Mouse (Mus musculus): ENCODE measurements around the gene Tmem240.
"Not testable (repeated sequence)": the region's sequence is repeated elsewhere in the genome, so short reads cannot be mapped to it uniquely, and the experiment has no call there.

The Tmem240 gene

DNA sequence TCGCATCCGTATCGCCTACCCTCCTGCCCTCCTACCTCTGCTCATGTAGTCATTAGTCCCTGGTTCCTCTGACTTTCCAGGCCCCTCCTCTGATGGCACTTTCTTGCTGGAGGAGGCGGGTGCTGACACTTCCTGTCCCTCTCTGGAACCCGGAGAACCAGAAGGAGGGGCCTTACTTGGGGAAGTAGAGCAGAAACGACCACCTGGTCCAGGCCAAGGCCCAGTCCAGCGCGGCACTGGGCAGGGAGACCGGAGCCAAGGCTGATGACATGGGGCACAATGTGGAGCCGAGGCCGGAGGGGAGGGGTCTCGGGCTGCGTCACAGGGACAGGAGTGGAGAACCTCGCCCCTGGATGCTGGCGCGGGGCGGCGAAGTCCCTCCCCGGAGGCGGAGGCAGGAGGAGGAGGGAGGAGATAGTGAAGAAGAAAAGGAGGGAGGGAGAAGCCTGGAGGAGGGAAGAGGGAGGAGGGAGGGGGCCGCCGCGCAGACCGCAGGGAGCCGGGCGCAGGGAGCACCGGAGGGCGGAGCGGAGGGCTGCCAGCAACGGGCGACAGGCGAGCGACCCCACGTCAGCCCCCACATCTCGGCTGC, at the start of gene Tmem240:
TSS of gene Tmem240 (plus strand) at position 451 of the 592 bp plus-strand sequence.
- DNase-seq (ENCODE audit: extremely low read depth, insufficient read length, low spot score): peak; percentile 95

DNA sequence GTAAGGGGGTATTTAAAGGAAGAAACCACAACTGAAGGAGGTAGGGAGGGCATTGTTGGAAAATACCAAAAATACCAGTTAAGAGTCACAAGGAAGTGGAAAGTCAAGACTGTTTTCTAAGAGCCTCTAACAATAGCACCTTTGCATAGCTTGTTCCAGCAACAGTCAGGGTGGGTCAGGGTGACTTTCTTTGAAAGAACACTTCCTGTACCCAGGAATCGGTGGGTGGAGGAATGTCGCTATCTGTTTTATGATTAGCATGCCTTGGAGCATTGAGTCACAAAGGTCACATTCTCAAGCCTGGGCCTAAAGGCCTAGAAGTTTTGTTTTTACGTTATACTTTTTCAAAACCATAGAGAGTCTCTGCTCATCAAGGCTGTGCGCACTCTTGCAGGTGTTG, 46.8 kb upstream of the Tmem240 start:
- not testable (repeated sequence) for DNase-seq (ENCODE audit: extremely low read depth, insufficient read length, low spot score)

DNA sequence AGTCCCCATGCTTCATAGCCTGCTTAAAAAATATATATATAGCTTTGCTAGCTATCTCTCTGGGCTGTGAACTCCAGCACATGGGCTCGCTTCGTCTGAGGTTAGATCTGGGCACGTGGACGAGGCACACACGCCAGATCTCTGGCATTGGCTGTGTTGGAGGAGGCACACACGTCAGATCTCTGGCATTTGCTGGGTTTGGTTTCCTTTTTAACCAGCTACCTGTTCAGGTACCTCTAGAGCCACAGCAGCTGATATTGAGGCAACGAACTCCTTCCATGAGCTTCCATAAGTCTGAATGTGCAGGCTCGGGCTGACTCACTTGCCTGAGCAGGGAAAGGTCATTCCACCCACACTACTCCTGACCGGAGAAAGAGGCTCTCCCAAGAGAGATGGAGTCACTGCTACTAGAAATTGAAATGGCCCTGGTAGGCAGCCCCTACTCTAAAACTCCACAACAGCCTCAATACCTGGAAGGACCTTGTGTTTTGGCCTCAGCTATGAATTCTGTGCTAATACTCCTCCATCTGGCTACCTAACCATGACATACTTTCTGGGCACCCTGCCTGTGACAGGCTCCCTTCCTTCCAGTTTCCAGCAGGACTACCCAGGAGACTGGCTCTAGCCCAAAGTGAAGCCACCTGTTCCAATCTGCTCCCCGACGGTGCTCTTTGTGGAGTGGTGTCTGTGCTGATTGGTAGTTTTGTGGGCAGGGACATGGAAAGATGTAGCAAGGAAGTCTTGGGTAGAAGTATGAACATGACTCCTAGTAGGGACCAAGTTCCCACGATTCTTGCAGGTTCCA, 43.8 kb upstream of the Tmem240 start:
- DNase-seq (ENCODE audit: extremely low read depth, insufficient read length, low spot score): no peak

DNA sequence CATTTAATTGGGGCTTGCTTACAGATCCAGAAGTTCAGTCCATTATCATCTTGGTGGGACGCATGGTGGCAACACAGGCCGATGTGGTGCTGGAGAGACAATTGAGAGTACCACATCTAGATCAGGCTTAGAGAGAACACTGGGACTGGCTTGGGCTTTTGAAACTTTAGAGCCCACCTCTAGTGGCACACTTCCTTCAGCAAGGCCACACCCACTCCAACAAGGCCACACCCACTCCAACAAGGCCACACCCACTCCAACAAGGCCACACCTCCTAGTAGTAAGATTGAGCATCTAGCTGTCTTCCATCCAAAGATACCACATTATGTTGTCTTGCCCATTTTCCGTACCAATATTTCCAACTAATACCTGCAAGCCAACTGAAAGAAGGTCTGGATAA, 42.2 kb upstream of the Tmem240 start:
- DNase-seq (ENCODE audit: extremely low read depth, insufficient read length, low spot score): no peak

DNA sequence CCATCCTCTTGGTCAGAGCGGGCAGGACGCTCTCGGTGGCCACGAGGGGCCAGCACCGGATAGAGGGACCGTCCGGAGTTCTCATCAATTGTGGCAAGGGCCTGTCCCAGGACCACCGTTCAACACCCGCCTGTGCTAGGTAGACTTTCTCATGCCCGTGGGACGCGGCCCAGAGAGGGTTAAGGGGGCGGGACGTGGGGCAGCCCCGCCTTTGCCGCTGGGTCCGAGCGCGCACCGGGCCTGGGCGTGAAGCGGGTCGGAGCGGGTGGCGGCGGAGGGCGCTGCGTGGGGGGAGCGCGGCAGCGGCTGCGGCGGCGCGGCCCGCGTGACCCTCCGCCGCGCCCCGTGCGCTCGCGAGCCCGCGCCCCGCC, 40.5 kb upstream of the Tmem240 start, which contains the start of gene Fndc10:
TSS of gene Fndc10 (plus strand) at position 232 of the 371 bp plus-strand sequence.
- no peak for DNase-seq (ENCODE audit: extremely low read depth, insufficient read length, low spot score)

DNA sequence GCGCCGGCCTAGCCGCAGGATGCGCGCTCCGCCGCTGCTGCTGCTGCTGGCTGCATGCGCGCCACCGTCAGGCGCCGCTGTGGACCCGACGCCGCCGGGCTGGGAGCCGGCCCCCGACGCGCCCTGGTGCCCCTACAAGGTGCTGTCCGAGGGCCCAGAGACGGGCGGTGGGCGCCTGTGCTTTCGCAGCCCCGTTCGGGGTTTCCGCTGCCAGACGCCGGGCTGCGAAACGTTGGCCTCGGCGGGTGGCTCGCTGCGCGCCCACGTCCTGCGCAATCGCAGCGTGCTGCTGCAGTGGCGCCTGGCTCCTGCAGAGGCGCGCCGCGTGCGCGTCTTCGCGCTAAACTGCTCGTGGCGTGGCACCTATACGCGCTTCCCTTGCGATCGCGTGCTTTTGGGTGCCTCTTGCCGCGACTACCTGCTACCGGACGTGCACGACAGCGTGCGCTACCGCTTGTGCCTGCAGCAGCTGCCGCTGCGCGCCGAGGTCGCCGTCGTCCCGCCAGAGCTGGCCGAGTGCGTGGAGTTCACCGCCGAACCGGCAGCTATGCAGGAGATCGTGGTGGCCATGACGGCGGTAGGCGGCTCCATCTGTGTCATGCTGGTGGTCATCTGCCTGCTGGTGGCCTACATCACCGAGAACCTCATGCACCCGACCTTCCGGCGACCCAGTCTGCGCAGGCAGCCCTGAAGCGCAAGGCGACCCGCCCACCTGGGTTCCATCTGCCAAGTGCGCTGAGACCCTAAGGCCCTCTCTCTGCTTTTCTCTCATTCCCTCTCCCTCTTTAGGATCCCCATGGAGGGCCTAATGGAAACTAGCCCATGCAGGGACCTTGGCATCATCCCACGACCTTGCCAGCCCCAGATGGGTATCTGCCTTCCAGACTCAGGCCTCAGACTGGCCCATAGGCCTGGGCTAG, 39.9 kb upstream of the Tmem240 start:
- DNase-seq (ENCODE audit: extremely low read depth, insufficient read length, low spot score): no peak

DNA sequence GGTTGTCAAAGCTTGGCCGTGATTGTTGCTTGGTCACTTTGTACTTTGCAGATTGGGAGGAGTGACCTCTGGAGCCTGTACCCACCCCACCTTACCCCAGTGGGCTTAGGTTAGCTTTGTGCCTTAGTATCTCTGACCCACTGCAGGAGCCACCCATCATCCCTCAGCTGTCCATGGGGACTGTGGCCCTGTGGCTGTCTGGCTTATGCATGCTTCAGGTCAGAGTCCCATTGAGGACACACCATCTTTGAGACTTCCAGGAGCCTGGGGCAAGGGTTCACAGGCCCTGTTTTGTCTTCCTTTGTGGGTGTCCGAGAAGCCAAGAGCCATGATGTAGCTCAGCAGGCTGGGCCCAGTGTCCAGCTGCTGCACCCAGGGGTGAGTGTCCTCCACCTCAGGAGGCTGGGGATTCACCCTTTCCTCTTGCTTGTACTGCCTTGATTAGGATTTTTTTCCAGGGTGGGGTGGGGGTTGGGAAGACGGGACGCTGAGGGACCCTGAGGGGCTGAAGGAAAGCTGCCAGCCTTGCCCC, 39.0 kb upstream of the Tmem240 start:
- DNase-seq (ENCODE audit: extremely low read depth, insufficient read length, low spot score): no peak

DNA sequence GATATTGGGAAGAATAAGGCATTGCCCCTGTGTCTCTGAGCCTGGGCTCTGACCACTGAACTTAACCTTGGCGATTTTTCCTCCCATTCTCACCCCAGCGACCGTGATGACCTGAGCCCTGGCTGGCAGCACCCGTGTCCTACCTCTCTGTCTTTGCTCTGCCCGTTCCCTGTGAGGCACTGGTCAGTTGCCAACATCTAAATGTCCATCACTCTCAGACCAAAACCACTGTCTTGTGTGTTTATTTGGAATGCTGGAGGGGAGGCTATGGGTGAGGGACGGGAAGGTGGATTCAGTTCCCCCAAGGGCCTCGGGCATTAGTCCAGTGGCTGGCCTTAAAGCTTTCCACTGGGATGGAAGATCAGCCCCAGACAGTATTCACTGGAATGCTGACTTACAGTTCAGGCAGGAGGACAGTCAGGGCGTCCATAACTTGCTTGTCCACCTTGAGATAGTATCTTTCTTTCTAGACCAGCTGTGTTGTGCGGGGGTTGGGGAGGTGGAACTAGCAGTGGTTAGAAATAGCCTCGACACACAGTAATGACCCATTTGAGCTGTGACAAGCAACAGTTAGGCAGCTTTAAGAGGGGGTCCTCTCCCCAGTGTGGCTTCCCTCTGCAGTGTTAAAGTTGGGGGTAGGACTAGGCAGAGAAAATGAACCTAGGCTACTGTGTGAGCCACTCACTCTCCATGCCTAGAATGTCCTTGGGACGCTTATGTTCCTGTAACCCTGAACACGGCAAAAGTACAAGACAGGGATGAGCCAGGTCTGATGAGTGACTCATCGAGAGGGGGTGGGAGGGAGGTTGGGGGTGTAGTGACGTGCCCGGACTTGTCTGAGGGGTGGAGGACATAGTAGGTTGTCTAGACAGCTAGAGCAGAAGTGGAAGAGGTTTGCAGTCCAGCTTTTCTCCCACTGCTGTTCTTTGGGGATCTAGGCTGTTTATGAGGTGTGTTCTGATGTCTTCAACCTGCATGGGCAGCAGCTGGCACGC, 38.0 kb upstream of the Tmem240 start:
- DNase-seq (ENCODE audit: extremely low read depth, insufficient read length, low spot score): no peak

DNA sequence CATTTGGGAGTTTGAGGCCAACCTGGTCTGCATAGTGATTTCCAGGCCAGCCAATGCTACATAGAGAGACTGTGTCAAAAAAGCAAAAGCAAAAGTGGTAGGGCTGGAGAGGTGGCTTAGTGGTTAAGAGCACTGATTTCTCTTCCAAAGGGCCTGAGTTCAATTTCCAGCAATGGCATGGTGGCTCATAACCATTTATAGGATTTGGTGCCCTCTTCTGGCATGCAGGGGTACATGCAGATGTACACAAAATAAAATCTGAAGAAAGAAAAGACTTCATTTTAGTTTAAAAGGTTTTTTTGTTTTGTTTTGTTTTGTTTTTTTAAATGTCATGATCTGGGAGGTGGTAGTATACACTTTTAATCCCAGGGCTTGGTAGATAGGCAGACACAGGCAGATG, 34.2 kb upstream of the Tmem240 start:
- no peak for DNase-seq (ENCODE audit: extremely low read depth, insufficient read length, low spot score)

DNA sequence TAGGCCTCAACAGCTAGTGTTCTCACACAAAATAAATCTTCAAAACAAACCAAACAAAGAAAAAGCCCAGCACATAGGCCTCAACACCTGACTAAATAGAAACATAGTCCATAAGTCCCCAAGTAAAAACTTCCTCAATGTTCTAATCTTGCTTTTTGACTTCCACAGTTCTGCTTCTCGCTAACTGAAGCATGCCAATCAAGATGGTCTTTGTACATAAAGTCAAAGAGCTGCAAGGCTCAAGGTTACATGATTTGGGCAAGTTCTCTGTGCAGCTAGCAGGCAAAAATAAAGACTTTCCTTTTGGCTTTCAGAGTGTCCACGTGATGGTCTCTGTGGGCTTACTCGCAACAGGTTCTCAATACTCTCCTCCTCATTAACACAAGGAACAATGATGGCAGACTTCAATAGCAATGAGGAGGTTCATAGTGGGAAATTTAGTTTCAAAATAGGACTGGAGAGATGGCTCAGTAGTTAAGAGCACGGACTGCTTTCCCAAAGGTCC, 31.1 kb upstream of the Tmem240 start:
- no peak for DNase-seq (ENCODE audit: extremely low read depth, insufficient read length, low spot score)

DNA sequence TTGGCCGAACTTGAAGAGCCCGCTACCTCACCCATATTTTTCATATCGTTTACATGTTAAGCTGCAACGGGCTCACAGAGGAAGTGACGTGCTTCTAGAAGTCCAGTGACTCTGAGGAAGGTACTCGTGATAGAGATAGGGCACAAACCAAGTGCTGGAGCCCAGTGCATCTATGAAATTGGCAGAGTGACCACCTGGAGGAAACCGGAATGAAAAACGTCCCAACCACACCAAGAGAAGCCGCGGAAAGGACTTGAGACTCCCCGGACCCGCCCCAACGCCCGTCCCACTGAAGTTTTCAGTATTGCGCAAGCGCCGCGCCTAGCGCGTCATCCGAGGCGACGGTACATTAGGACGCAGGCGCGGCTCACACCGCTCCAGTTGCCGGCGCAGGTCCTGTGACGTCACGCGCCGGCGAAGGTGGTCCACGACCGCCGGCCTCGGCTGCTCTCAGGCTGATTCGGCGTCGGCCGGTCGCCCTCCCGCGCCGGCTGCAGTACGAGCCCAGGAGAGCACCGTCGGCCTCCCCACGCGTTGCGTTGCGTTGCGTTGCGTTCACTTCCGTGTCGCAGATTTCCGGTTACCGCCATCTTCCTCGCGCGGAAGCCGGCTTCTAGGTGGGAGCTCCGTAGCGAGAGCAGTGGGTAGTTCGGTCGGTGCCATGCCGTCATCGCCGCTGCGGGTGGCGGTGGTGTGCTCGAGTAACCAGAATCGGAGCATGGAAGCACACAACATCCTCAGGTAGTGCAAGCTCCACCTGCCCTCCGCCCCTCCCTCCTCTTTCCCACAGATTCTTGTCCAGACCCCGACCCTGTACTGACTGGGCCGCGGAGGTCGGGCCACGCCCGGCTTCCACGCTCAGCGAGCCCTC, 29.6 kb upstream of the Tmem240 start, which contains the start of gene Ssu72:
TSS of gene Ssu72 (plus strand) at position 80 of the 871 bp plus-strand sequence.
- DNase-seq (ENCODE audit: extremely low read depth, insufficient read length, low spot score): peak; percentile 92

DNA sequence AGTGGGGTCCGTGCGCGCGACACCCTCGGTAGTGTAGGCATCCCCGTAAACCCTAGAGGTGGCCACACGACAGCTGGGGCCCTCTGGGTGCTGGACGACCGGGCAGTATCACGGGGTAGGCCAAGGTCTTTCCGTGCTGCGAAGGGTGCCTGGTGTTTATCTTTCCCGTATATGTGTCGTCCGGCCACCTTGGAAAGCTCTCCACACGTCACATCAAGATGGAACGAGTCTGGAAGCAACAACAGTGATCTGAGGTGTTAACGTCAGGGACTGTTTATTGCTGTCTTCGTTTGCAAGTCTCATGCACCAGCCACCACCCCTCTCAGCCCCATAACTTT, 29.0 kb upstream of the Tmem240 start:
- no peak for DNase-seq (ENCODE audit: extremely low read depth, insufficient read length, low spot score)

DNA sequence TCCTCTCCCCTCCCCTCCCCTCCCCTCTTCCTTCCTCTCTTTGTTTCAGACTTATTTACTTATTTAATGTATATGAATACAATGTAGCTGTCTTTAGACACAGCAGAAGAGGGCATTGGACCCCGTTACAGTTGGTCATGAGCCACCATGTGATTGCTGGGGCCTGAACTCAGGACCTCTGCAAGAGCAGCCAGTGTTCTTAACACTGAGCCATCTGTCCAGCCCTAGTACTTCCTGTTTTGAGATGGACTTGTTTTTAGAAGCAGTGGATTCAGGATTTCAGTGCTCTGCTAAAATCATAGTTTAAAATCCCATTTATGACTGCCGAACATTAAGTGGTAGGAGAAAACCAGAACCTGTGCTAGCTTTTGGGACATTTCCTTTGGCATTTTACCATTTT, 26.0 kb upstream of the Tmem240 start:
- no peak for DNase-seq (ENCODE audit: extremely low read depth, insufficient read length, low spot score)

DNA sequence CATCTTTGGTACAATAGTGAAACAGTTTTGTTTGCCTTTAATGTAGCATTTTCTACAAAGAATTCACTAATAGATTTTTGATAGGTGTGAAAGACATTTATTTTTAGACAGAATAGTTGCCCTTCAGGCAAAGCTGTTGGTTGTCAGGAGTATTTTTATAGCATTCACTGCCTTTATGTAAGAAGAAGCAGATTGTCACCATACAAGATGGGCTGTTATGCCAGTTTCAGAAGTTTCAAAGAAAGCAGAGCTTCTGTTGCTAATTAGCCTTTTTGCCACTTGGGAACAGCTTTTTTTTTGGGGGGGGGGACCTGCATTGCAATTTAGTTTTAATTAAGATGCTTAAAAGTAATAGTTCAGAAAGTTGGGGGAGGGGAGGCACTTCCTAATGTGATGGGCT, 25.6 kb upstream of the Tmem240 start:
- no peak for DNase-seq (ENCODE audit: extremely low read depth, insufficient read length, low spot score)

DNA sequence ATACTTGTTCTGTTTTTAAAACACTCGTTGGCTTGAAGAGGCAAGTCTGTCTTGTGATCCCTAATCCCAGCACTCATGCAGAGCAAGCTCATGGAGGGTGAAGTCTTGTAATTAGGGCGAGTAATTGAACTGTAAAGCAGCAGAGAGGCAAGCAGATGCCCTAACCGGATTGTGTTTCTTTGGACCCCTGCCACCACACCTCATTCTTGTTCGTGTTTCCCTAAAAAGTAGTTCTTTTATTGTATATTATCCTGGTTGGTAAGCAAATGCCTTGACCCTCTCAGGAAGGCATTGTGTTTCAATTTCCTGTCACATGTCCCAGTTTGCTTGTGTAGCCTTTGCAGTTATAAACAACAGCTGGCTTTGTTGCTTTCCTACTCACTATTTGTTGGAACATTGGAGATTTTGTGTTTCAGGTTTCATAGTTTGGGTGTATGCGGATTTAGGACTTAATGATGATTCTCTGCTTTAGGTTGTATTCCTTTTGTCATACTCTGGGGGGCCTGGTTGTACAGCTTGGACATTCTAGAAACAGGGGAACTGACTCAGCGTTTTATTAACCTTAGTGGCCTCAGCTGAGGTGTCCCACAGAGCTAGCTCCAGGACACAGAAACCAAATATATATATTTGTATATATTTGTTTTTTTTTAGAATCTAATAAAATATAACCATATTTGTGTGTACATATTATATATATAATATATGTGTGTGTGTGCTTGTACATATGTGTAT, 23.9 kb upstream of the Tmem240 start:
- DNase-seq (ENCODE audit: extremely low read depth, insufficient read length, low spot score): no peak

DNA sequence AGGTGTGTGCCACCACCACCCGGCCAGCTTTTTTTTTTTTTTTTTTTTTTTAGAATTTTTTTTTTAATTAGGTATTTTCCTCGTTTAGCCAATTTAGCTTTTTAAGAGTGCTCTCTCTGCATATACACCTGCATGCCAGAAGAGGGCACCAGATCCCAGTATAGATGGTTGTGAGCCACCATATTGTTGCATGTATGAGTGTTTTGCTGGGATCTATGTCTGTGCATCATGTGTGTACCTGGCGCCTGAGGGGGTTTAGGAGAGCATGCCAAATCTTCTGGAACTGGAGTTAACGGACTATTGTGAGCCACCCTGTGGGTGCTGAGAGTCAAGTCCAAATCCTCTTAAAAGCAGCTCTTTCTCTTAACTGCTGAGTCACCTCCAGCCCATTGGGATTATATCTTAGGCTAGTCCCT, 12.9 kb upstream of the Tmem240 start:
- DNase-seq (ENCODE audit: extremely low read depth, insufficient read length, low spot score): no peak

DNA sequence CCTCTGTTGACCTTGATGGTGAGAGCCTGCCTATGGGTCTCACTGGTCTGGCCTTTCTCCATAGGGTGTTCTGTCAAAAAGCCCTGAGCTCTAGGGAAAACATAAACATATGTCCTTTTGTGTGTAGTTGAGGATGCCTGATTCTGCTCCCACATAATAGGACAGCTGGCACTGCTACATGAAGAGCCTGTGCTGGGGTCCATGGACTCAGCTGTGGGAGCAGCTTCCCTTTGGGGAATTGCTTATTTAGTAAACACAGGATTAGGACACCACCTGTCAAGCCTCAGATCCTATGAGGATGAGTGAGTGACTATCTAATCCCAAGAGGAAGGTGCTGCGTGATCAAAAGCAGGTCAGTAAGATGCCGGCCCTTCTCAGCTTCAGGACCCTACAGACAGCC, 6.6 kb upstream of the Tmem240 start:
- DNase-seq (ENCODE audit: extremely low read depth, insufficient read length, low spot score): no peak

DNA sequence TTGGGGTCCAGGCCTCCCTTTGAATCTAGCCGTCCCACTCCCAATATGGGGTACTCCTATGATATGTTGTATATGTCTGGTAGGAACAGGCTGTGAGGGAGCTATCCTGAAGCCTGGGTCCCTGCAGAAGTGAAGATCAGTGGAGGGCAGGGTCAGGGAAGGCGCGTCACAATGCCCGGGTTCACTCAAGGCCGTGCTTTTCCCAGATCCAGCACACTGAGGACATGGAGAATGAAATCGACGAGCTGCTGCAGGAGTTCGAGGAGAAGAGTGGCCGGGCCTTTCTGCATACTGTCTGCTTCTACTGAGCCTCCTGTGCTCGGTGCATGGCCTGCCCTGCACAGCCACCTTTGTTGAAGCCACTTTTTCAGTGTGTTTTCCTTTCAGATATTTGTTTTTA, 1.3 kb upstream of the Tmem240 start:
- DNase-seq (ENCODE audit: extremely low read depth, insufficient read length, low spot score): no peak
